Mouse (Mus musculus) olfactory bulb, adult 2 months (tissue): ENCODE data around the gene 2310061I04Rik. TPM values are rescaled to one million over a fixed set of nuclear protein-coding genes. Genes with fewer than 3 reads are reported as not detected.

Source experiments
- H3K27ac ChIP-seq: fragments of 200-500 bp; 2 replicates; pipeline ENCODE4 v1.5.1; 2012; ENCODE audit warnings: low read depth, low read length; ENCODE audit not compliant: insufficient read depth
- H3K4me1 ChIP-seq: fragments of 200-500 bp; 2 replicates; pipeline ENCODE4 v1.6.1; 2012; ENCODE audit warnings: low read length; ENCODE audit not compliant: control insufficient read depth, insufficient read depth
- H3K4me3 ChIP-seq: fragments of 200-500 bp; 2 replicates; pipeline ENCODE4 v1.5.1; 2012; ENCODE audit warnings: mild to moderate bottlenecking, low read depth, low read length, moderate library complexity; ENCODE audit not compliant: insufficient read depth
- CTCF ChIP-seq: fragments of 200-500 bp; IDR thresholded peaks from 2 replicates; pipeline ENCODE4 v1.5.1; 2012; ENCODE audit warnings: low read depth, mild to moderate bottlenecking, low read length, moderate library complexity; ENCODE audit not compliant: insufficient read depth
- POLR2A ChIP-seq: fragments of 200-500 bp; IDR thresholded peaks from 2 replicates; pipeline ENCODE4 v1.6.1; 2012; ENCODE audit warnings: mild to moderate bottlenecking, low read depth, low read length, moderate library complexity; ENCODE audit not compliant: insufficient read depth
- WGBS: fragments of 180-500 bp; shearing (Covaris S2); methylation state at CpG from one replicate; pipeline ENCODE4 v1.1.7; 2018; 5-methylcytosine and 5-hydroxymethylcytosine counted together
- polyA plus RNA-seq: library from polyadenylated mRNA; stranded (reverse); fragments of >200 nt; gene quantifications from 2 replicates; pipeline ENCODE4 v1.2.4, GENCODE M21; 2012; ENCODE audit warnings: low replicate concordance; ENCODE audit not compliant: missing spikeins, insufficient read depth, insufficient read length

2310061I04Rik gene
- polyA plus RNA-seq, 1 experiment, result not detected

- peaks cover 15% of the 10 kb centered on the region for H3K4me1 ChIP-seq
- no peak overlapping the region for H3K4me3 ChIP-seq
- 69% methylated on average over 6 of the region's 6 CpGs for WGBS
- no peak for TF ChIP-seq CTCF
- H3K27ac ChIP-seq, result no peak overlapping the region
Measured at GRCm38 (mm10) chr17:35874721-35875120, 22.5 kb downstream of the 2310061I04Rik start.

- Histone ChIP-seq H3K27ac (no peak overlapping the region), H3K4me3 (no peak overlapping the region), H3K4me1 (peaks cover 19% of the 10 kb centered on the region)
- 31% methylated on average over 21 of the region's 21 CpGs for WGBS
- TF ChIP-seq CTCF (peak; percentile 79), POLR2A (no peak)
Measured at GRCm38 (mm10) chr17:35873774-35874519, 23.3 kb downstream of the 2310061I04Rik start.

GRCm38 (mm10) chr17:35870884-35871696 is 26.1 kb downstream of the 2310061I04Rik start:
- Histone ChIP-seq H3K27ac (peak overlapping the region; percentile 79; the same call in 1 of the 2 replicates), H3K4me3 (no peak overlapping the region), H3K4me1 (peaks cover 44% of the 10 kb centered on the region)
- 56% methylated on average over 8 of the region's 8 CpGs for WGBS
- no peak for TF ChIP-seq CTCF
- TF ChIP-seq POLR2A, result no peak

GRCm38 (mm10) chr17:35870151-35870883 is 26.9 kb downstream of the 2310061I04Rik start:
- Histone ChIP-seq H3K4me3 (peak overlapping the region; percentile 19; the same call in 1 of the 2 replicates), H3K27ac (peak overlapping the region; percentile 79; the same call in 1 of the 2 replicates), H3K4me1 (peaks cover 48% of the 10 kb centered on the region)
- no peak for TF ChIP-seq CTCF
- TF ChIP-seq POLR2A, result no peak
- WGBS, result 53% methylated on average over 9 of the region's 9 CpGs

- 21% methylated on average over 7 of the region's 7 CpGs for WGBS
- H3K27ac ChIP-seq, result peak overlapping the region; percentile 17; the same call in 1 of the 2 replicates
- peaks cover 51% of the 10 kb centered on the region for H3K4me1 ChIP-seq
- TF ChIP-seq CTCF (no peak), POLR2A (no peak)
- peak overlapping the region; percentile 53 for H3K4me3 ChIP-seq
Measured at GRCm38 (mm10) chr17:35869346-35870067, 27.7 kb downstream of the 2310061I04Rik start.

- H3K4me3 ChIP-seq, result peak overlapping the region; percentile 53
- WGBS, result 17% methylated on average over 7 of the region's 7 CpGs
- TF ChIP-seq CTCF, result no peak
- TF ChIP-seq POLR2A, result no peak
- peaks cover 51% of the 10 kb centered on the region for H3K4me1 ChIP-seq
- H3K27ac ChIP-seq, result peak overlapping the region; percentile 17; the same call in 1 of the 2 replicates
Measured at GRCm38 (mm10) chr17:35868961-35869345, 28.3 kb downstream of the 2310061I04Rik start.

GRCm38 (mm10) chr17:35868165-35868820 is 28.9 kb downstream of the 2310061I04Rik start:
- H3K4me1 ChIP-seq, result peaks cover 47% of the 10 kb centered on the region
- peak overlapping the region; percentile 17; the same call in 1 of the 2 replicates for H3K27ac ChIP-seq
- WGBS, result 43% methylated on average over 17 of the region's 17 CpGs

More at GRCm38 (mm10) chr17:35868165-35868820, 28.9 kb downstream of the 2310061I04Rik start:
- peak overlapping the region; percentile 53 for H3K4me3 ChIP-seq
- no peak for TF ChIP-seq POLR2A
- no peak for TF ChIP-seq CTCF
